Mouse (Mus musculus): ENCODE measurements around the gene Hoxd4.

GRCm38 (mm10) chr2:74699053-74699430 is 12.7 kb upstream of the Hoxd4 start:
- TF ChIP-seq POLR2A (IDR thresholded peaks at IDR 0.05; ENCODE audit: low read depth, low read length) (no peak), CTCF (IDR thresholded peaks at IDR 0.05; ENCODE audit: extremely low read depth, insufficient read length, insufficient replicate concordance, low read depth, low read length) (no peak)
